Mouse (Mus musculus) monocyte, adult 59 days (primary cell): Measurements from ENCODE around the gene Hdac1. TPM values are rescaled to one million over a fixed set of nuclear protein-coding genes. Genes with fewer than 3 reads are reported as not detected.

Experiments
- total RNA-seq, 2 experiments: library from RNA; stranded (reverse); gene quantifications; one replicate each; pipeline ENCODE4 v1.2.4; 2023

Gene Hdac1
- 10 to 100 TPM; 61.0 to 61.9 TPM for total RNA-seq

DNA sequence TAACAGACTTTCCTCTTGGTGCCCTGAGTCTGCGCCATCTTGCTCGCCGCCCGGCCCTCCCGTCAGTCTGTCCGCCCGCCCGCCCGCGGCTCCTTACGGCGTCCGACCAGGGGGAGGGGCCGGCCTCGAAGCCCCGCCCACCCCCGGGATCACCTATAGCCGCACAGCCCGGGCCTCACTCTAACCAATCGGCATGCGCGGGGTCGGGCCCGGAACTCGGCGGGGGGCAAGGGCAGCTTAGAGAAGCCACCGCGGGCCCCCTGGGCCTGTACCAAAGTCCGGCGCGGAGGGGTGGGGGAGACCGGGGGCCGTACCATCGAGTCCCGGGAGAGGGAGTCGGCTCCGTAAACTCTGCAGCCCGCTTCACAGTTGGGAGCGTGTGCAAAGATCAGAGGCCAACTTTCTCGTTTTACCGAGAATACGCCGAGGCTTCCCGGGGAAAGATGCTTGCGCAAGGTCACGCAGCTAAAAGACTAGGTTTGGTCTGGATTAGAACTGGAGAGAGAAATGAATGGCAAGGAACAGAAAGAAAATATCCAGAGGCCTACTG lies at the start of gene Hdac1:
TSS of gene Hdac1 (minus strand) at position 122 of the 550 bp plus-strand sequence.

DNA sequence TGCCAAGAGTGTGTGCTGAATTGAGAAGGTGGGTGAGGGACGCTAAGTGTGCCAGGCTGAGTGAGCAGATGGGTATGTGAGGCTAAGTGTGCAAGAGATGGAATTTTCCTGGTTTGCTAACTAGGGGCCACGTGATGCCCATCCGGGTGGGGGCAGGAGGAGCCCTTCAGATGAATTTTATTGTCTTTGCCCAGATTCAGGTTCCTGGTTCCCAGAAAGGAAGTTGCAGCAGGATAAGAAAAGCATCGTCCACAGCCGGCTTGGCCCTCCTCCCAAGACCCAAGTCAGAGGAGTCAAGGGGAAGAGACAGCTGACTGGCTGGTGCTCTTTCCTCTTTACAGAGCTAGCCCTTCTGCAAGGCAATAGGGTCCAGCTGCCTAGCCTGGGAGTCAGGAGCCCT lies 36.0 kb upstream of the Hdac1 start, which contains the start of gene Fam167b:
TSS of gene Fam167b (minus strand) at position 84 of the 400 bp plus-strand sequence.

GRCm38 (mm10) chr4:129573430-129573829 lies 30.9 kb upstream of the Hdac1 start, which contains the start of gene Lck:
Lck (minus strand) TSS chr4:129573641.

DNA sequence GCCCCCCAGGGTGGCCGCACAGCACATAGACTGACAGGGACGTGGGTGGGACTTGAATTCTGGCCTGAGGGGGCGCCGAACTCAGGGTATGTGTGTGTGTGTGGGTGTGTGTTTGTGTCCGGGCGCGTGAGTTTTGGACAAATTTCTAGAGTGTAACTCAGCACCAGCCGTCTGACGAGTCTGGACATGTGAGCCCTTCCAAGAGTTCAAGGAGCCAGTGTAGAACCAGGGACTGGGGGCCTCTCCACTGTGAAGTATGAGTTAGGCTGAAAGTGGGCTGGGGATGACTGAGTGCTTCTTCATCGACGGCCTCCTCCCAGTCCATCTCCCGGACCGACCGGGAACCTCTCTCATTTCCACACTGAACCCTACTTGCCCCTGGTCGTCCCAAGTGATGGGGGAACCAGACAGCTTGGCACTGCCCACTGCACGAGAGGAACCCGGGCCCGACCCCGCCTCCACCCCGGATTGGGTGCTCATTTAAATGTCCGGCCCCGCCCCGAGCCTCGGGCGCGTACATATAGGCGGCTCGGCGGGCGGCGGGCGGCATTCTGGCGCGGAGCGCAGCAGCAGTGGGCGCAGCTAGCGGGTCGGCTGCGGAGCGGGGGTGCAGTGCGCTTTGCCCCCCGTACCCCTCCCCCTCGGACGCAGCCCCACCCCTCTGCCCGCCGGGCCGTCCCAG lies 29.3 kb downstream of the Hdac1 start, which contains the start of gene Marcksl1:
TSS of gene Marcksl1 (plus strand) at position 496 of the 682 bp plus-strand sequence.

DNA sequence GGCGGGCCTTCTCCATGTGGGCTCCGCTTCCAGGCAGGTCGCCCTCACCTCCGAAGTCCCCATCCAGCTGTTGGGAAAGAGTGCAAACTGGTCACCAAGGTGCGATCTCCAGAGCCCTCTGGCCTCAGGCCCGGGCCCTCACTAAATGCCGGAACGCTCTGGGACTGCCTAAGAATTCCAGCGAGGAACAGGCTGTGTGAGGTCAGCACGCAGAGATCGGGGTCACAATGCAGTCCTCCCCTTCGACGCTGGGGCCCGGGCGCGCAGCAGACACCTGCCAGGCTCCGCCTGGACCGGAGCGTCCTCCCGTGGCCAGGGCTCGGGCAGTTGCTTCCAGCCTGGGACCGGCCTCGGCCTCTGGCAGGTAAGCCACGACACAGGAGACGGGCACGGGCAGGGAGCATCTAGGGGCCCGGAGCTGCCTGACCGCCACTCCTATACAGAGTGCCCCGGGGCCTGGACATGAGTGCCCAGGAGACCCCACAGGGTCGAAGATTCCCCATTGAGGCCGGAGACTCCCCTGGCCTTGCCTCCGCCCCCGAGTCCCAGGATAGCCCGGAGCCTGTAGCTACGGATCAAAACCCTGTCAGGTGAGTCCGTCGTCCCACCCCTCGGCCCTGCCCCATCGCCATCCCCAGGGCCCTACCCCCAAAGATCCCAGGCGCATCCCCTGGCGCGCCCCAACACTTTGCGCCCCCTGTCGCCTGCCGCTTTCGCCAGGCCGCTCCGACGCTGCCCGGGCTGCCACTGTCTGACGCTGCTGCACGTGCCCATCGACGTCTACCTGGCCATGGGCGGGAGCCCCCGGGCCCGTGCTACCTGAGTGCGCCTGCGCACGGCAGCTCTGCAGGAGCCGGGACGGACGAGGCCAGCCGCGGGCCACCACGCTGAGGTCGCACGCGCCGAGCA lies 51.3 kb downstream of the Hdac1 start, which contains the start of the genes Tssk3 and Fam229a:
TSS of gene Tssk3 (minus strand) at position 51 of the 909 bp plus-strand sequence.
TSS of gene Fam229a (plus strand) at position 219 of the 909 bp plus-strand sequence.

Other genes with a start within 250 kb of the Hdac1 start
- gene Rbbp4, start 207.3 kb downstream of the Hdac1 start, total RNA-seq: 10 to 100 TPM; 91.3 to 97.8 TPM
- 10 to 100 TPM; 35.9 to 41.4 TPM for gene Zbtb8os, start 207.0 kb downstream of the Hdac1 start, total RNA-seq
- 1 to 10 TPM; 1.2 TPM for gene Zbtb8a, start 164.6 kb downstream of the Hdac1 start, total RNA-seq
- not detected for gene Zbtb8b, start 101.9 kb downstream of the Hdac1 start, total RNA-seq
- gene Bsdc1, start 81.1 kb downstream of the Hdac1 start, total RNA-seq: 100 to 1,000 TPM in 1 of 2 experiments, 10 to 100 TPM in 1; 92.2 to 105 TPM
- gene Tssk3, start 51.7 kb downstream of the Hdac1 start, total RNA-seq: not detected
- gene Fam229a, start 51.5 kb downstream of the Hdac1 start, total RNA-seq: 1 to 10 TPM in 1 of 2 experiments, not detected in 1; 1.0 TPM
- 10 to 100 TPM; 64.6 to 74.8 TPM for gene Marcksl1, start 29.1 kb downstream of the Hdac1 start, total RNA-seq
- 1 to 10 TPM; 2.2 to 2.5 TPM for gene Lck, start 30.9 kb upstream of the Hdac1 start, total RNA-seq
- gene Fam167b, start 35.8 kb upstream of the Hdac1 start, total RNA-seq: not detected
- 100 to 1,000 TPM; 108 TPM for gene Eif3i, start 57.9 kb upstream of the Hdac1 start, total RNA-seq
- gene Tmem234, start 58.0 kb upstream of the Hdac1 start, total RNA-seq: 100 to 1,000 TPM; 109 to 116 TPM
- 1 to 10 TPM in 1 of 2 experiments, not detected in 1; 1.9 TPM for gene Dcdc2b, start 71.5 kb upstream of the Hdac1 start, total RNA-seq
- gene Iqcc, start 76.4 kb upstream of the Hdac1 start, total RNA-seq: 1 to 10 TPM; 8.2 to 8.8 TPM
- gene Ccdc28b, start 81.2 kb upstream of the Hdac1 start, total RNA-seq: 10 to 100 TPM; 50.2 to 66.5 TPM
- 10 to 100 TPM; 52.9 to 65.8 TPM for gene Txlna, start 98.4 kb upstream of the Hdac1 start, total RNA-seq
- 10 to 100 TPM; 33.9 to 35.2 TPM for gene Kpna6, start 130.1 kb upstream of the Hdac1 start, total RNA-seq
- 10 to 100 TPM; 11.5 to 18.2 TPM for gene Tmem39b, start 154.1 kb upstream of the Hdac1 start, total RNA-seq
- gene Khdrbs1, start 199.6 kb upstream of the Hdac1 start, total RNA-seq: 10 to 100 TPM; 94.5 to 97.5 TPM